Mouse (Mus musculus) cerebellum, postnatal 14 days (tissue): ENCODE data around the gene Rfng.
"Not testable (repeated sequence)": the region's sequence is repeated elsewhere in the genome, so short reads cannot be mapped to it uniquely, and the experiment has no call there.

Source experiments
- DNase-seq, 2 experiments: peaks; one replicate each; pipeline ENCODE4 v3.0.0; 2021; ENCODE audit warnings: mixed read lengths in 2 of 2

The Rfng gene

GRCm38 (mm10) chr11:120784064-120784791 lies at the start of gene Rfng, which contains the start of gene Gps1:
Gene Rfng (minus strand): TSS chr11:120784207.
Gene Gps1 (plus strand): TSS chr11:120784272.
- DNase-seq, result peak; percentile 87 to 88

- not testable (repeated sequence) for DNase-seq
Observed at GRCm38 (mm10) chr11:120832962-120833361, 49.0 kb upstream of the Rfng start.

DNA sequence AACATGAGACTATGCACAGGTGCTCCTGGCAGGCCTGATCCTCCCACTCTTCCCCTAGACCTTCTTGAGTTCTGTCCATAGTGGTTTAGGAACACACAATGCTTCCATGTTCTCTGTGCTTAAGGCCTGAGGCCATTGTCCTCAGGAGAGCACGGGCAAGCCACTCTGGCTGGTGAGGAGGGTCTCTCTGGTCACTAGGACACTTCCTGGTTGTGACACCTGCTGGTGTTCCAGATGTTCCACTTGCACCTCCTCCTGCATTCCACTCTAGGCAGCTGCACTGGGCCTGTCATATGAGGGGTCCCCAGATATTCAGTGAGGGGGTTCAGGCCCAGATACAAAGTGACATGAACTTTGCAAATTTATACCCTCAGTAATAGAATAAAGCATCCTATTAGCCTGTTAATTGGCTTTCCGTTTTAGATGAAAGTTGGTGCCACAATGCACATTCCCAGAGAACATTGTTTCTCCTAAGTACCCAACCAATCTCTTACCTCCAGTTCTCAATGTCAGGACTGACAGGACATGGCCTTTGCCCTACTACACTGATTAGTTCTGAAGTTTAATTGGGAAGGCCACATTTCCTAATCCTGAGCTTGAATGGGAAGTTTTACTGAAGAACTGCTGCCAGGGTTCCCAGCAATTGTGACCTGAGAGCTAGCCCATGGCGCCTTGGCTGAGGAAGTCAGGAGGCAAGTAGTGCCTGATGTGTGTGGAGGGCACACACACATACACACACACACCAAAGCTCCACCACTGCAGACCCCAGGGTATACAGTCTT lies 47.8 kb upstream of the Rfng start:
- DNase-seq, result no peak

DNA sequence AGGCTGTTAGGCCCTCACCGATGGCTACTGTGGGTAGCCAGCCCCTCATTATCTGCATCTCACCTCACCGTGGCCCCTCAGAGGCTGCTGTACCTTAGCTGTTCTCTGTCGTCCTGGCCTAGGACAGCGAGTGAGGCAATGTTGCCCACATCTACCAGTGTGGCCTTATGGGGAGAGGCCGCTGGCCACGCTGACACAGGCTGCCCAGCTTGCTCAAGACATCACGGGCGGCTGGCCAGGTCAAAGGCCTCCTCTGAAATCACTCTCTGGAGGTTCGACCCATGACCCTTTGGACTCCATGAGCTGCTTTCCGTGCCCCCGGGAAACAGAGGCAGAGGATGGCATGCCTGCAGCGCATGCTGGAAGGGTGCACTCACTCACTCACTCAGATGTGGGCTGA lies 46.7 kb upstream of the Rfng start:
- DNase-seq, result peak; percentile 3 to 18

GRCm38 (mm10) chr11:120829757-120830532 lies 45.9 kb upstream of the Rfng start:
- no peak for DNase-seq

DNA sequence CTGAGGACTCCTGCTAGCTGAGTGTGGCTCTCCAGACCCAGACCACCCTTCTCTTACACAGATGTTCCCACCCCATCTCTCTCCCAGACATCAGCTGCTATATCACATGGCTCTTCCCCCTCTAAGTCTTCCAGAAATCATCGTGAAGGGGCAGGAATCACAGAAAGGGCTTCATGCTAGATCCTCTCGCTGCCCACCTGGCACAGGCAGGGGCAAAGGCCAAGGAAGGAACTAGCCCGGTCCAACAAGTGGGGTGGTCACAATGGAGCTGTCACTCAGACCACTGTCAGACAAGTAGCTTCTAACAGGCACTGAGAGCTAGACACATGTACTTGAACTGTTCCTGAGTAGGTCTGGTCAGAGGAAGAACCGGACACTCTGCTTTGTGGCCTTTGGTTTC lies 44.4 kb upstream of the Rfng start:
- DNase-seq, result no peak

- peak; percentile 16 to 21 for DNase-seq
Observed at GRCm38 (mm10) chr11:120826016-120826953, 42.3 kb upstream of the Rfng start.

DNA sequence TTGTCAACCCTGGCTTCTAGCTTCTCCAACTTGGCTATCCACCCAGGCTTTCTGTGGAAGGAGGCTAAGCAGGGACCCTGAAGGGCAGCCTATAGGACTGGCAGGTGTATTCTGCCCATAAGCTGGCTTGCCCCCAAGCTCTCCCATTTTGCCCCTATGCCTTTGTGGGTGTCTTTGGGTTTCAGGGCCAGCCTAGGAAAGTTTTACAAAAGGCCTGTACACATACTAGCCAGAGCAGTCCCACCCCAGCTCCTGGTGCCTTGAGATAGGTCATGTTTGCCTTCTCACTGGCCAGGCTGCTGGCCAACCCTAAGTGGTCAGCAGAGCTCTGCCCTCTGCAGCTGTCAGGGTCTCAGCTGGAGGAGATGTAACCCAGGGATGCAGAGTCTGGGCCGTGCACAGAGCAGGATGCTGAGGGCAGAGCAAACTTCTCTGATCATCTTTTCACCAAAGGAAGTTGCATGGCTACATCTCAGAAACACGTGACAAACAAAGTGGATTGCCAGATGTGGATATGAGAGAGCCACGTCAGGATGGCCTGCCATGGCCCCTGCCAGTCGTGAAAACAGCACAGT lies 41.4 kb upstream of the Rfng start:
- DNase-seq, result peak; percentile 56 to 65

DNA sequence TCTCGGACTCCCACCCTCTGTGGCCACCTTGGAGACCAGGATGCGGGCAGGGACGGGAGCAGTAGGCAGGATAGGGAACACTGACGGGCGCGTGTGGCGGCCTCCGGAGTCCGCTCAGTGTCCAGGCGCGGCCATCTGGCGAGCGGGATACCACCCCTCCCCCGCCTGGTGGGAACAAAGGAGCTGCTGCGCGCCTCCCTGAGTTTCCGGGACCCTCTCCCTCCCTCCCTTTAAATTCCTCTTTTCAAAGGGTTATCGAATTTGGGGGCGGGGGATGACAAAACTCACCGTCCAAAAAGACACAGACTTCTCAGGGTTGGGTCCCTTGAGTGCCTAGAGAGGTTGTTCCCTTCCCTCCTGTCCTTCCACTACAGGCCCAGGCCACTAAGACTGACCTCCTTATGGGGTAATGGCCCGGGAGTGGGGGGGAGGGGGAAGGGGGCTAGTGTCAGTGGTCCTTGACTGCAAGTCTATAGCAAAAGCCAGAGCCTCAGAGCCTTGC lies 40.8 kb upstream of the Rfng start:
- DNase-seq, result no peak

DNA sequence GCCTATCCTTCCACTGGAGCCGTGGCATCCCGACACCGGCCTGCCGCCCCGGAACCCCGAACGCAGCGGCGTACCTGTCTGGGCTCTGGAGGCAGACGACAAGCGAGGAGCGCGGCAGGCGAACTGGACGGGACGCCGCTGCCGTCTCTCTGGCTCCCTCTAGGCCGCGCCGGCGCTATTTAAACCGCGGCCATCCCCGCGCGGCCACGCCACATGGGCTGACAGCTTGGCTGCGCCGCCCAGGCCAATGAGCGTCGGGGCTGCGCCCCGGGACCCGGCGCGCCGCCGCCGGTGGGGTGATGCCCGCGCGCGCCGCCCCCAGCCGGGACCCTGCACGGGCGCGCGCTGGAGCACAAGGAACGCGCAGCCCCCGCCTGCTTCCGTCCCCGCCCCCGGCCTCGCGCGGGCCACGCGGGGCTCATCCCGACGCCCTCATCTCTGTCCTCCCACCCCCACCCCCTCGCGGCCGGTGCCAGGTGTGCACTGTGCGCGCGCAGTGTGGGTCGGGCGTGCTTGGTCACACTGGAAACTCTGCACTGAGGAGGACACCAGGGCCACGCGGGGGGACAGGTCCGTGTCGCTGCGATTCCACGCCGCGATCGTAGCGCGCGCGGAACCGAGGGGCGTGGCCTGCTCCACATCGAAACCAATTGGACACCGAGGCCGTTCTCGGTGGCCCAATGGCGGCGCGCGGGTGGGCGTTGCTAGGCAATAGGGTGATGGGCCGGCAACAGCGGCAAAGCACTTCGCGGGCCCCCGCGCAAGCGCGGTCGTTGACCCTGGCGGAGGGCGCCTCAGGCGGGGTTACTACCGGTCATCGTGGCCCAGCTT lies 40.2 kb upstream of the Rfng start, which contains the start of gene Fasn:
Gene Fasn (minus strand): TSS at position 592 of the 831 bp plus-strand sequence.
- DNase-seq, result peak; percentile 99

DNA sequence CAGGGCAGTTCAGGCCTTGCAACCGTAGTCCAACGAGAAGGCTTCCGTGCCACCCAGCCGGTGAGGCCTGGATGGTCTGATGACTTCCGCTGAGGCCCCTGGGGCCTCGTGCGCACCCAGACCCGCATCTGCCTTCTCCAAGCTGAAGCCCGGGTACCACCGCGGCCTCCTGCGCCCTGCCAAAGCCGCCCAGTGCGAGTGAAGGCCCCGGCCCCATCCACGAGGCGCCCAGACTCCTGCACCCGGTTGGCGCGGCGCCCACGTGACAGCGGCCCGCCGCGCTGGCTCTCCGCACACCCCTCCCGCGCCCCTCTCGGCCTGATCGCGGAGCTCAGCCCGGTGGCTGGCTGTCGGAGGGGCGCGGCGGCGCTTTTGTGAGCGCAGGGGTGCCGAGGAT lies 39.5 kb upstream of the Rfng start:
- DNase-seq, result peak in 1 of 2 experiments; percentile 81

GRCm38 (mm10) chr11:120822831-120823550 lies 39.0 kb upstream of the Rfng start:
- peak; percentile 16 to 62 for DNase-seq

- peak in 1 of 2 experiments; percentile 21 for DNase-seq
Observed at GRCm38 (mm10) chr11:120822321-120822720, 38.3 kb upstream of the Rfng start.

- peak; percentile 25 to 44 for DNase-seq
Observed at GRCm38 (mm10) chr11:120821076-120821922, 37.3 kb upstream of the Rfng start.

GRCm38 (mm10) chr11:120820546-120820945 lies 36.5 kb upstream of the Rfng start:
- DNase-seq, result peak; percentile 22 to 48

GRCm38 (mm10) chr11:120819556-120819955 lies 35.5 kb upstream of the Rfng start:
- peak; percentile 60 to 75 for DNase-seq

- DNase-seq, result no peak
Observed at GRCm38 (mm10) chr11:120818251-120818650, 34.2 kb upstream of the Rfng start.

GRCm38 (mm10) chr11:120817358-120817757 lies 33.4 kb upstream of the Rfng start:
- no peak for DNase-seq

DNA sequence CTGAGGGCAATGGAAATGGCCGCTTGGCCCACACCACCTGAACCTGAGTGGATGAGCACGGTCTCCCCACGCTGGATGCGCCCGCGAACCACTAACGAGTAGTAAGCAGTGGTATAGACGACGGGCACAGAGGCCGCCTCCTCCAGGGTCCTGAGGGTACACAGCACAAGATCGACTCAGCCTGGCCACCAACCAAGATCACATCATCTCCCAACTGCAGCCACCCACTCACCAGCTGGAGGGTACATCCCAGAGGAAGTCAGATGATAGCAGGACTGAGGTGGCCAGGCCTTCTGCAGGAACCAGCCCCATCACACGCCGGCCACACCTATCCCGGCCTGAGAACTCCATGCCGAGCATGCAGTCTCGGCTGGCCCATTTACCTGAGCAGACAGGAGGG lies 28.1 kb upstream of the Rfng start:
- DNase-seq, result no peak
